Mouse (Mus musculus) left cerebral cortex, postnatal 10 days (tissue): ENCODE results near the gene Car7. TPM values are rescaled to one million over a fixed set of nuclear protein-coding genes. Genes with fewer than 3 reads are reported as not detected.
A peak's percentile ranks its signal among the peaks of the same experiment; 100 is the strongest.

ENCODE experiments used
- DNase-seq, 2 experiments: peaks; one replicate each; pipeline ENCODE4 v3.0.0; 2021 to 2022; ENCODE audit warnings: low spot score in 2 of 2, mixed read lengths in 1 of 2; ENCODE audit errors: extremely low spot score in 1 of 2
- intact Hi-C: fragments of 180-260 bp; cut with DNase I; formaldehyde crosslinking; loops from one replicate; pipeline ENCODE4 v1.15.1; 2025
- total RNA-seq, 2 experiments: library from RNA; stranded (reverse); gene quantifications; 2 replicates each; pipeline ENCODE4 v1.2.3; 2021

The Car7 gene
- total RNA-seq = 10 to 100 TPM; 17.0 to 18.6 TPM

DNA sequence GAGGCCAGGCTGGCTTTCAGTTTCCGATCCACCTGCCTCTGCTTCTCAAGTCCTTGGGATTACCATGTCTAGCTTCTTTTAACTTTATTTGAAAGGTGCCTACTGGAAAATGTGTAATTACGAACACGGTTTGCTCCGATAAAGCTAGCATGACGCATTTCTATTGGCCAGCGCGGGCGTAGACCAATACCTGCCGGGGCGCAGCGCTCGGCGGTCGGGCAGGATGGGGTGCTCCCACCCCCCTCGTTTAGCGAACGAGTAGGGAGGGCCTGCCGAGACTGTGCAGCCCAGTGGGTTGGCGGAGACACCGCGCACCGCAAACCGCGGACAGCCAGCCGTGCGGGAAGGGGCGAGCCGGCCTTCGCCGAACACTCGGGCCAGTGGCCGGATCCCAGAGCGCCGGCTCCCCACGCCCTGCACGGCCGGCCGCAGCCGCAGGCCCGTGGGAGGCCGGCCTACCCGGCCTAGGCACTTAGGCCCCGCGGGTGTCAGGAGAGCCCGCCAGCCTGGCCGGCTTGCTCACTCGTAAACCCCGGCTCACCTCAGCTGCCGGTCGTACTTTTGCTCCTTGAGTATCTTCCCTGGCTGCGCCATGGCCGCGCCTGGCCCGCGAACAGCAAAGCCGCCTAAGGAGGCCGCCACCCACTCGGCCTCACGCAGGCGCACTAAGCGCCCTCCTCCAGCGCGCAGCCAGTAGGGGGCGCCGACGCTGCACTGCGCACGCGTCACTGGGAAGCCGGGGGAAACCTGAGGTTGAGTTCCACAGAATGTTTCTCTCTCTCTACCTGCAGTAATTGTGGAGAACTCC lies at the start of gene Car7, which contains the start of gene Nae1:
Gene Car7 (plus strand): TSS at position 719 of the 808 bp plus-strand sequence.
Gene Nae1 (minus strand): TSS at position 667 of the 808 bp plus-strand sequence.
- intact Hi-C loops = loop anchor here (5.0 kb wide), 1 partner anchor 97 kb away; no protein-coding TSS in a partner anchor
- DNase-seq = peak; percentile 89 to 92

- intact Hi-C loops = loop anchor here (5.0 kb wide), 2 partner anchors 67 to 167 kb away; partner anchors contain the start of gene Dync1li2
- DNase-seq = peak in 1 of 2 experiments; percentile 65
Measured at GRCm38 (mm10) chr8:104509061-104510006, 25.2 kb upstream of the Car7 start, which contains the start of gene Terb1. Gene Terb1 (minus strand): TSS chr8:104509910.

DNA sequence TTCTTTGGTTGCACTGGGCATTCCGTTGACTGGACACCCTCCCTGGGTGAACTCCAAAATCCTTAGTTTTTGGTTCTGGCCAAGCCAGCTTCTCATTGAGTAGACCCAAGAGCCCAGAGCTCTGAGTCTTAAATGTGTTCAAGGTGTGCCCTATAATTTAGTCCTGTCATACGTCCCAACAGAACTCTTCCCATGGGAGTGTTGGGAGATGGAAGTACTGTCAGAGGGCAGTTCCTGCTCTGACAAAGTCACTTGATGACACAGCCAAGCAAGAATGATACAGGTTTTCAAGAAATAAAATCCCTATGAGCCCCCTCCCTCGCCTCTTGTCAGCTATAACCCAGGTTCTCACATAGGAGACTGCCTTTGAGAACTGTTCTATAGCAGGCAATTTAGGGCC lies 24.4 kb upstream of the Car7 start:
- intact Hi-C loops = no loop called here
- DNase-seq = no peak

GRCm38 (mm10) chr8:104517872-104518271 lies 16.6 kb upstream of the Car7 start:
- DNase-seq = no peak
- intact Hi-C loops = loop anchor here (5.0 kb wide), 1 partner anchor 81 kb away; no protein-coding TSS in a partner anchor

DNA sequence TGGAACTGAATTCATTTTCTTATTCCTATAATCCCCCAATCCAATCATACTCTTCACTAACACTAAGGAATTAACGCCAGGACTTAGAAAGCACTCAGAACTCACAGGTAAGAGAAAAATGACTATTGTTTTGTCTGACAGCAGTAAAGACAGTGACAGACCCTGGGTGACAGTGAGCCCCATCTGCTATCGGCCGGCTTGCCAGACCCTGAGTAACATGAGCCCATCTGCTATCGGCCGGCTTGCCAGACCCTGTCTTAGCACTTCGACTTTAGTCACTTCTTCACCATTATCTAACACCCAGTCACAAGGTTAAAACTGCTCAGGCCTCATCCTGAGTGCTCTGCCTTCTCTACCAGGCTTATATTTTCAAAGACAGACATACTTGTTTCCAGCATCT lies 4.8 kb upstream of the Car7 start:
- intact Hi-C loops = loop anchor here (5.0 kb wide), 1 partner anchor 92 kb away; no protein-coding TSS in a partner anchor

GRCm38 (mm10) chr8:104533551-104533950 lies 938 bp upstream of the Car7 start:
- intact Hi-C loops = loop anchor here (5.0 kb wide), 1 partner anchor 96 kb away; no protein-coding TSS in a partner anchor
- no peak for DNase-seq

More for the DNA sequence above, 4.8 kb upstream of the Car7 start:
- DNase-seq = no peak

- no peak for DNase-seq
- intact Hi-C loops = loop anchor here (5.0 kb wide), 2 partner anchors 38 to 97 kb away; no protein-coding TSS in a partner anchor
Measured at GRCm38 (mm10) chr8:104534779-104535141, 271 bp downstream of the Car7 start.

GRCm38 (mm10) chr8:104535378-104535777 lies 889 bp downstream of the Car7 start:
- intact Hi-C loops = loop anchor here (5.0 kb wide), 1 partner anchor 37 kb away; no protein-coding TSS in a partner anchor
- no peak for DNase-seq

DNA sequence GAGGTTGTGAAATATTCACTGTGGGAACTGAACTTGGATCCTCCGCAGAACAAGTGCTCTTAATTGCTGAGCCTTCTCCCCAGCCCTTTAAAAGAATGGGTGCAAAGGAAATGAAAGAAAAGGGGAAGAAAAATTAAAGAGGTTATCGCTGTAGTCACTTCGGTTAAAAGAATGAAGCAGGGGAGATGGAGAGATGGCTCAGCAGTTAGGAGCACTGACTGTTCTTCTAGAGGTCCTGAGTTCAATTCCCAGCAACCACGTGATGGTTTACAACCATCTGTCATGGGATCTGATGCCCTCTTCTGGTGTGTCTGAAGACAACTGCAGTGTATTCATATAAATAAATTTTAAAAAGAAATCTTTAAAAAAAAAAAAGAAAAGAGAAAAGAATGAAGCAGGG lies 1.5 kb downstream of the Car7 start:
- no peak for DNase-seq
- intact Hi-C loops = loop anchor here (5.0 kb wide), 1 partner anchor 36 kb away; no protein-coding TSS in a partner anchor

- no peak for DNase-seq
- intact Hi-C loops = loop anchor here (5.0 kb wide), 1 partner anchor 33 kb away; no protein-coding TSS in a partner anchor
Measured at GRCm38 (mm10) chr8:104538896-104539295, 4.4 kb downstream of the Car7 start.

GRCm38 (mm10) chr8:104539566-104539965 lies 5.1 kb downstream of the Car7 start:
- intact Hi-C loops = loop anchor here (5.0 kb wide), 1 partner anchor 33 kb away; no protein-coding TSS in a partner anchor
- no peak for DNase-seq

- intact Hi-C loops = no loop called here
- DNase-seq = no peak
Measured at GRCm38 (mm10) chr8:104540238-104540637, 5.7 kb downstream of the Car7 start.

GRCm38 (mm10) chr8:104540710-104541514 lies 6.4 kb downstream of the Car7 start:
- peak in 1 of 2 experiments; percentile 64 for DNase-seq
- intact Hi-C loops = no loop called here

- intact Hi-C loops = no loop called here
- no peak for DNase-seq
Measured at GRCm38 (mm10) chr8:104541515-104541880, 7.0 kb downstream of the Car7 start.

DNA sequence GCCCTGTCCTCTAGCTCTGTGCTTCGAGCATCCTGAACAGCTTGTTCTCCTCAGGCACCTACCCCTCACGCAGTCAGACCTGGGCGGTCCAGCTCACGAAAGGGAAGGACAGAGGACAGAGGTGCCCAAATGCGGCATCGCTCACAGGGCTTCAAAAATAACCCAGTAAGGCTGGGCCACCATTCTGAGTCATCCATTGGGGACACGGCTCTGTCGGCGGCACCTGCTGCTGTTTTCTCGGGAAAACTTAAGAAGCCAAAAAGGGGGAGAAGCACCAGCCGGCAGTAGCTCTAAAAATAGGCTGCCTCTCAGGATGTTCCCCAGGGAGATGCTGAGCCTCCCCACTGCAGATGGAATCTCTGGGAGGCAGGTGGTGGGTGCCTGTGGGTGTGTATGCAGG lies 7.7 kb downstream of the Car7 start:
- DNase-seq = peak; percentile 58 to 63
- intact Hi-C loops = no loop called here

DNA sequence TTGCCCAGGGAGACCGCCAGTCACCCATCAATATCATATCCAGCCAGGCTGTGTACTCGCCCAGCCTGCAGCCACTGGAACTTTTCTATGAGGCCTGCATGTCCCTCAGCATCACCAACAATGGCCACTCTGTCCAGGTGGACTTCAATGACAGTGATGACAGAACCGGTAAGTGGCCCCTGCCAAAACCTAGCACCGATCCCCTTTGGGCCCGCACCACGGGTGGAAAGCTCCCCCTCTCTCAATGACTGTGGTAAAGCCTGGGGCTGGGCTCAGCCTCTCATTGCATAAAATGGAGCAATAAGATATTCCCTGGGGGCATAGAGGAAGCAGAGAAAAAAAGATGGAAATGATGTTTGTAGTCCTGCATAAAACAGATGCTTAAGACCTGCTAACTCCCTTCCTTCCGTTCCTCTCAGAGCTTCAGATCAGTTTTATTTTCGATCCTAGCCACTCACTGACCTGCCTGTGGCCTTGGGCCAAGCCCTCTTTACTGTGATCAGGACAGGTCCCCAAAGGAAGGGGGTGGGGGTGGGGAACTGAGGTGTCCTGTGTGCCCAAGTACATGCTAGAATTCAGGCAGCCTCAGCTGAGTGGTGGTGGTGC lies 9.1 kb downstream of the Car7 start:
- intact Hi-C loops = no loop called here

DNA sequence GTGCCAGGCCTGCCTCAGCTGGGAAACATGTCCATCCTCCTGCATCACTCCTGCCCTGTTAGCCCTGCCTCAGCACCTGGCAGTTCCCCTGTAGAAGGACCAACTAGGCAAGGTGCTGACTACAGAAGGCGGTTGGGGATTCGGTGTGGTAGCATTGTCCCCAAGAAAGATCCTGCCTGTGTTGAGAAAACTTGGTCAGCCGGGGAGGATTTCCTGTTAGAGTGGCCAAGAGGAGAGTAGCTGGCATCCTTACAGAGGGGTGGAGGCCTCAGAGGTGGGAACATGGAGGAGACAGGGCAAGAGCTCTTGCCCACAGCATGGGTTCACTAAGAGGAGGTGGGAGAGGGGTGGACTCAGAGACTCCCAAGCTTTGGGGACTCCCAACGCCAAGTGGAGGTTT lies 20.7 kb downstream of the Car7 start:
- intact Hi-C loops = no loop called here
- DNase-seq = no peak

More for the DNA sequence above, 9.1 kb downstream of the Car7 start:
- DNase-seq = no peak

DNA sequence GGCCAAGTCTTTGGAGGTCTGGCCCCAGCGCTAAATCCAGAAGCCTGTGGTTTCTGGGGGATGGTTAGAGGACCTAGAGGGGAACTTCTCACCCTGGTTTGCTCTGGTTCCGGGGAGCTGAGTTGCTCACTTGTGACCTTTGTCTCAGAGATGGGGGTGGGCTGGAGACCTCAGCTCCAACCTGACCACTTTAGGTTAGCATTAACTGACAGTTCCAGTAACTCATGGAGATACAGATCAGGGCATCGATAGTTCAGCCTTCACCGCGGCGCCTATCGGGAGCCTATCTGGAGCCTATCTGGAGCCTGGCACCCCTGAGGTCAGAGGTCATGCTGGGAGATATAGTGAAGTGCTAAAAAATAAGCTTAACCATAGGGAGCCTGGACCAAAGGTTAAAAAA lies 22.7 kb downstream of the Car7 start:
- intact Hi-C loops = no loop called here
- DNase-seq = no peak
